Mouse (Mus musculus): ENCODE data around the gene Palmd. TPM values are rescaled to one million over a fixed set of nuclear protein-coding genes. Genes with fewer than 3 reads are reported as not detected.

Palmd gene
- polyA plus RNA-seq, 1 experiment: 150 TPM

DNA sequence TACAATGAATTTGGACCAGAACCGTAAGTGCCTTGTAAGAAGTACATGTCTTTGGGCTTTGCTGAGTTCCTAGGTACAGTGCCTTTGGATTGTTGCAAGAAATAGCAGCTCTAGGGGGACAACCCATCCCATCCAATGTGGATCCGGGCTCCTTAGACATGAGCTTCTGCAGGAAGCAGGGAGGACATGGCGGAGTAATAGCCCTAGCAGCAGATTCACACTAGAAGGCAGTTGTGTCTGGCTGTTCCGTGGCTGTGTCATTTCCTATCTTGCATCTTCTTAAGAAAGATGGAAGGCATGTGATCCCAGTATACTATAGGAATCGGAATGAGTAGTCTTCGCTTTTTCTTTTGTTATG lies 76.6 kb downstream of the Palmd start:
- Histone ChIP-seq H3K4me1 (ENCODE audit: control insufficient read depth, insufficient read depth, insufficient read length, low read length) (no peaks in the 10 kb centered on the region), H3K4me3 (ENCODE audit: insufficient read depth, low read depth, low read length) (no peak overlapping the region), H3K27ac (replicated peaks; ENCODE audit: low read depth, low read length) (no peak overlapping the region)

- Histone ChIP-seq H3K4me1 (ENCODE audit: control insufficient read depth, insufficient read depth, insufficient read length, low read length) (no peaks in the 10 kb centered on the region), H3K4me3 (ENCODE audit: insufficient read depth, low read depth, low read length) (no peak overlapping the region), H3K27ac (replicated peaks; ENCODE audit: low read depth, low read length) (no peak overlapping the region)
These were observed 77.2 kb downstream of the Palmd start for GRCm38 (mm10) chr3:116891436-116892205.

- Histone ChIP-seq H3K4me1 (ENCODE audit: control insufficient read depth, insufficient read depth, insufficient read length, low read length) (no peaks in the 10 kb centered on the region), H3K4me3 (ENCODE audit: insufficient read depth, low read depth, low read length) (no peak overlapping the region), H3K27ac (replicated peaks; ENCODE audit: low read depth, low read length) (no peak overlapping the region)
These were observed 78.2 kb downstream of the Palmd start for GRCm38 (mm10) chr3:116890576-116890975.

DNA sequence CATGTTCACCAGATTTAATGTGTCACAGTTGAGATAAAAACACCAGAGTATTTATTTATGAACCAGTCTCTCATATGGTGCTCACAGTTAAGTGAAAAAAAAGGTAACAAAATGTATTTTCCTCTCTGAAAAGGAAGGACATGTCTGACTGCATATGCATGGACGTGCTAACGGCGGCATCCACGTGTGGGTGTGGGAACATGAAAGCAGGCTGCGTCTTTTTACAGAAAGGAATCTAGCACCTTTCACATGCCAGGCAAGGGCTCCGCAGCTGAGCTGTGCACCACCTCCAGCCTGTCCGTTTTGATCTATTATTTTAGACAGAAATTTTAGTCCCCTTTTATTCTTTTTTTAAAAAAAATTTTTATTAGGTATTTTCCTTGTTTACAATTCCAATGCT lies 79.4 kb downstream of the Palmd start:
- H3K4me3 ChIP-seq (ENCODE audit: insufficient read depth, low read depth, low read length): no peak overlapping the region
- no peak overlapping the region for H3K27ac ChIP-seq (replicated peaks; ENCODE audit: low read depth, low read length)
- H3K4me1 ChIP-seq (ENCODE audit: control insufficient read depth, insufficient read depth, insufficient read length, low read length): no peaks in the 10 kb centered on the region

DNA sequence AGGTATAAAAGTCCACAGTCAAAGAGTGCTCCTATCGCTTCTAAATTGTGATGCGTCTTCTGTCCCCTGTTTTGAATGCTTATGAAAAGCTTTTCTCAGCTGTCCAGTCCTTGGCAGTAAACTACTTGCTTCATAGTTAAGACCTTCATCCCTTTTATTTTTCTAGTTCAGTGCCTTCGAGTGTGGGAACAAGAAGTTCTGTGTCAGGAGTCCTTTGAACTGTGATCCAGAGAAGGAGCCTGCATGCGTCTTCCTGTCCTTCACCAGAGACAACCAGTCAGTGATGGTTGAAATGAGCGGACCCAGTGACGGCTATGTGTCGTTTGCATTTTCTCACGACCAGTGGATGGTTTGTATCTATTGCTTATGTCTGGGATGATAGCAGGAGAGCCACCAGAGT lies 83.8 kb downstream of the Palmd start:
- Histone ChIP-seq H3K27ac (replicated peaks; ENCODE audit: low read depth, low read length) (no peak overlapping the region), H3K4me3 (ENCODE audit: insufficient read depth, low read depth, low read length) (no peak overlapping the region)

GRCm38 (mm10) chr3:116882221-116882960 lies 86.4 kb downstream of the Palmd start:
- Histone ChIP-seq H3K27ac (replicated peaks; ENCODE audit: low read depth, low read length) (no peak overlapping the region), H3K4me3 (ENCODE audit: insufficient read depth, low read depth, low read length) (no peak overlapping the region), H3K4me1 (ENCODE audit: control insufficient read depth, insufficient read depth, insufficient read length, low read length) (no peaks in the 10 kb centered on the region)

More for the DNA sequence above, 83.8 kb downstream of the Palmd start:
- no peaks in the 10 kb centered on the region for H3K4me1 ChIP-seq (ENCODE audit: control insufficient read depth, insufficient read depth, insufficient read length, low read length)

- no peaks in the 10 kb centered on the region for H3K4me1 ChIP-seq (ENCODE audit: control insufficient read depth, insufficient read depth, insufficient read length, low read length)
- no peak overlapping the region for H3K27ac ChIP-seq (replicated peaks; ENCODE audit: low read depth, low read length)
- no peak overlapping the region for H3K4me3 ChIP-seq (ENCODE audit: insufficient read depth, low read depth, low read length)
These were observed 98.4 kb downstream of the Palmd start for GRCm38 (mm10) chr3:116870372-116870771.

Other genes with a start within 250 kb of the Palmd start
- 68.4 and 87.7 TPM in 2 replicates for gene Agl, start 160.8 kb downstream of the Palmd start, polyA plus RNA-seq (2012; ENCODE audit: insufficient read depth, insufficient read length, missing spikeins)
- gene Frrs1, start 109.5 kb downstream of the Palmd start, polyA plus RNA-seq (2012; ENCODE audit: insufficient read depth, insufficient read length, missing spikeins): 5.1 and 8.2 TPM in 2 replicates
- not detected in 2 replicates for gene 4930455H04Rik, start 720 bp downstream of the Palmd start, polyA plus RNA-seq (2012; ENCODE audit: insufficient read depth, insufficient read length, missing spikeins)